Mouse (Mus musculus) thymus, adult 2 months (tissue): ENCODE results near the gene Ccnl2. TPM values are rescaled to one million over a fixed set of nuclear protein-coding genes. Genes with fewer than 3 reads are reported as not detected.

ENCODE experiments used
- DNase-seq: peaks from one replicate; pipeline ENCODE4 v3.0.0; 2021
- H3K27ac ChIP-seq: fragments of 200-500 bp; 2 replicates; pipeline ENCODE4 v1.5.1; 2012; ENCODE audit warnings: low read length, control low read depth; ENCODE audit not compliant: control insufficient read depth, insufficient read depth
- H3K27me3 ChIP-seq: fragments of 200-500 bp; 2 replicates; pipeline ENCODE4 v1.6.1; 2012; ENCODE audit warnings: mild to moderate bottlenecking, low read length, moderate library complexity, mixed read lengths; ENCODE audit not compliant: control insufficient read depth, insufficient read depth
- H3K36me3 ChIP-seq: fragments of 200-500 bp; 2 replicates; pipeline ENCODE4 v1.6.1; 2012; ENCODE audit warnings: mild to moderate bottlenecking, low read length, moderate library complexity; ENCODE audit not compliant: control insufficient read depth, insufficient read depth
- H3K4me1 ChIP-seq: fragments of 200-500 bp; replicated peaks from 2 replicates; pipeline ENCODE4 v1.6.1; 2012; ENCODE audit warnings: low read length; ENCODE audit not compliant: control insufficient read depth, insufficient read depth
- H3K4me3 ChIP-seq: fragments of 200-500 bp; 2 replicates; pipeline ENCODE4 v1.5.1; 2012; ENCODE audit warnings: mild to moderate bottlenecking, low read length, control low read depth, moderate library complexity; ENCODE audit not compliant: control insufficient read depth, insufficient read depth
- CTCF ChIP-seq: fragments of 200-500 bp; IDR thresholded peaks from 2 replicates; pipeline ENCODE4 v1.5.1; 2012; ENCODE audit warnings: mild to moderate bottlenecking, control low read depth, low read length, moderate library complexity, borderline replicate concordance; ENCODE audit not compliant: control insufficient read depth, poor library complexity, insufficient read depth; ENCODE audit errors: extremely low read depth
- POLR2A ChIP-seq: fragments of 200-500 bp; IDR thresholded peaks from 2 replicates; pipeline ENCODE4 v1.6.1; 2012; ENCODE audit warnings: mild to moderate bottlenecking, low read length, control low read depth, moderate library complexity; ENCODE audit not compliant: control insufficient read depth, poor library complexity, insufficient read depth; ENCODE audit errors: extremely low read depth
- WGBS: fragments of 180-500 bp; shearing (Covaris S2); methylation state at CpG from one replicate; pipeline ENCODE4 v1.1.7; 2018; 5-methylcytosine and 5-hydroxymethylcytosine counted together
- polyA plus RNA-seq: library from polyadenylated mRNA; depleted of rRNA; stranded (reverse); fragments of >200 nt; gene quantifications from 2 replicates; pipeline ENCODE4 v1.2.3, GENCODE M21; 2012

Gene Ccnl2
- polyA plus RNA-seq, 1 experiment, result 145 TPM

GRCm38 (mm10) chr4:155773335-155774078 lies 38.8 kb upstream of the Ccnl2 start:
- no peak for DNase-seq

DNA sequence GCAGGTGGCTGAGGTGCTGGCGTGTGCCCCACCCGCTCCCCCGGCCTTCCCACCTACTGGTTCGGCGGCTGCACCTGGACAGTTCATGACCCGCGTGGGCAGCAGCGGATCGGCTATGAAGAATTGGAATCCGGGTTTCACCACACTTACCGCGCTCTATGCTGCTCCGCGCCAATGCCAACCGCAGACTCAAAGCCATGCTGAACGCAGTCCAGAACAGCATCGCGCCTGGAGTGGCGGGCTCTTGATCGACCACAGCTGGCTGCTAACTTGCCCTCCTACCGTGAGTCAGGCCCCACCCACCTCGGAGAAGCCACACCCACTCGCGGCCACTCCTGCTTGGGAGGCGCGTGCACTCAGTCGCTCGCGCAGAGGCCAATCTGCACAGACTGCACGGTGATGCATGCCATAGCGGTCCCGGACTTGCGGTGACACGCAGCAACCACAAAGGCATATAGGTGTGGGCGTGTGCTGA lies 38.0 kb upstream of the Ccnl2 start, which contains the start of gene Vwa1:
Gene Vwa1 (minus strand): TSS at position 419 of the 475 bp plus-strand sequence.
- H3K27ac ChIP-seq, result no peak within 1 kb of the TSS
- H3K4me3 ChIP-seq, result peak within 1 kb of the TSS; percentile 21; the same call in 1 of the 2 replicates
- no peaks in the 10 kb centered on the region for H3K27me3 ChIP-seq
- peak; percentile 87 for DNase-seq
- H3K36me3 ChIP-seq, result no peaks in the 10 kb centered on the region
- peaks cover 18% of the 10 kb centered on the region for H3K4me1 ChIP-seq
- TF ChIP-seq POLR2A (no peak), CTCF (no peak)
- under 1% methylated on average over 35 of the region's 35 CpGs for WGBS

More at GRCm38 (mm10) chr4:155773335-155774078, 38.8 kb upstream of the Ccnl2 start:
- peaks cover 18% of the 10 kb centered on the region for H3K4me1 ChIP-seq
- H3K36me3 ChIP-seq, result no peaks in the 10 kb centered on the region
- no peak overlapping the region for H3K27ac ChIP-seq
- no peaks in the 10 kb centered on the region for H3K27me3 ChIP-seq
- TF ChIP-seq POLR2A, result no peak
- no peak for TF ChIP-seq CTCF
- whole genome bisulfite sequencing, result 45% methylated on average over 5 of the region's 5 CpGs
- no peak overlapping the region for H3K4me3 ChIP-seq

DNA sequence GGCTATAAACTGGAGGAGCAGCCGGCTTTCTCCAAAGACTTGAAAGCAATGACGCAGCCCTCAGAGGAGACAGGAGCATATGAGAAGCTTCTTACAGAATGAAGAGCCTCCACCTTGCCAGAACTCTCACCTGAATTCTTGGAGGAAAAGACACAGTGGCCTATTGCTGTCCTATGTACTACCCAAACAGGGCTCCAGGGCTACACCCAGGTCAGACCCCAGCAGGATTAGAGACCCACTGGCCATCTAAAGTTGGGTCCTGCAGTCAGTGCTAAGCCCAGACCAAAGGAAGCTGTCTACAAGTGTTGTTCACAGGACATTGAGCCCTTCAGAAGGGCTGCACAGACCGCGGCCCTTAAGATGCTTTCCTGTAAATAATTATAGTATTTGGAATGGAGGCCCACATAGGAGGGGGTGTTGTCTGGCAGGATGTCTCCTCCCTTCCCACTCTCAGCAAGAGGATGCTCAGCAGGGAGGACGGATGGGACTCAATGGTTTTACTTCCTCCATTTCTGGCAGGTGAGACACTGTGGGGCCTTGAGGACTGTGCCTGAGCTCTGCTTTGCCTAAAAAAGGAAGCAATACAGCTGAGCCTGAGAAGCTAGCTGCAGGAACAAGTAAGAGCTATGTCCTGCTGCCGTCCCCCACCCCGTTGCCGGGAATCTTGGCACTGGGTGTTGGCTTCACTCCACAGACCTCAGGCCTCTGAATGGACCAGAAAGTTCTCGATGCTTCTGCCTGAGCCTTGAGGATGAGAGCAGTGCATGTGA lies 37.1 kb upstream of the Ccnl2 start:
- Histone ChIP-seq H3K27me3 (no peaks in the 10 kb centered on the region), H3K36me3 (no peaks in the 10 kb centered on the region), H3K27ac (no peak overlapping the region), H3K4me1 (peaks cover 14% of the 10 kb centered on the region), H3K4me3 (no peak overlapping the region)
- no peak for DNase-seq
- TF ChIP-seq CTCF (no peak), POLR2A (no peak)
- whole genome bisulfite sequencing, result 22% methylated on average over 9 of the region's 9 CpGs

DNA sequence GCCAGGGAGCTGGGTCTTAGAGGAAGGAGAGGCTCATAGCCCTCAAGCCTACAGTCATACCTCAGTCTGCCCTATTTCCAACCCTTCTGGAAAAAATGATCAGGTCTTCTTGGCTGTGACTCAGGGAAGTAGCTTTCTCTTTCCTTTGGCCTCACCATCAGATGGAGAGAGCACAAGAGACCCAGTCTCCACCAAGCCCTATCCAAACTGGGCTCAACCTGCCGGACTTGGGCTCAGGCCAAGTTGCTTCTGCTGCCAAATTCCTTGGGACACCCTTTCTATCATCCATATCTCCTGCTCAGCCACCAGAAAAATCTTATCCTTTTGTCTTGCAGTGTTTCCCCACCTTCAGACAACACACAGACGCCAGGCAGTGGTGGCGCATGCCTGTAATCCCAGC lies 36.4 kb upstream of the Ccnl2 start:
- TF ChIP-seq POLR2A, result no peak
- no peak for TF ChIP-seq CTCF
- H3K27ac ChIP-seq, result no peak overlapping the region
- no peak for DNase-seq
- 90% methylated on average over 3 of the region's 3 CpGs for WGBS
- H3K27me3 ChIP-seq, result no peaks in the 10 kb centered on the region
- H3K36me3 ChIP-seq, result no peaks in the 10 kb centered on the region
- H3K4me1 ChIP-seq, result peaks cover 14% of the 10 kb centered on the region
- no peak overlapping the region for H3K4me3 ChIP-seq

- Histone ChIP-seq H3K27me3 (no peaks in the 10 kb centered on the region), H3K27ac (no peak overlapping the region), H3K4me3 (no peak overlapping the region), H3K36me3 (no peaks in the 10 kb centered on the region), H3K4me1 (peaks cover 14% of the 10 kb centered on the region)
- DNase-seq, result no peak
- WGBS, result 53% methylated on average over 2 of the region's 2 CpGs
- TF ChIP-seq POLR2A (no peak), CTCF (no peak)
Measured at GRCm38 (mm10) chr4:155776704-155777335, 35.5 kb upstream of the Ccnl2 start.

GRCm38 (mm10) chr4:155777816-155778215 lies 34.5 kb upstream of the Ccnl2 start:
- Histone ChIP-seq H3K27ac (no peak overlapping the region), H3K4me3 (no peak overlapping the region), H3K36me3 (no peaks in the 10 kb centered on the region), H3K27me3 (no peaks in the 10 kb centered on the region), H3K4me1 (peaks cover 14% of the 10 kb centered on the region)
- TF ChIP-seq POLR2A (no peak), CTCF (no peak)
- 97% methylated on average over 2 of the region's 2 CpGs for WGBS
- DNase-seq, result no peak
